Mouse (Mus musculus): ENCODE measurements around the gene Slc4a3.

The Slc4a3 gene

GRCm38 (mm10) chr1:75594836-75595235, 48.8 kb downstream of the Slc4a3 start:
- intact Hi-C loops (cut with DNase I) = loop anchor here (10.0 kb wide), 1 partner anchor 250 kb away; no protein-coding TSS in a partner anchor

DNA sequence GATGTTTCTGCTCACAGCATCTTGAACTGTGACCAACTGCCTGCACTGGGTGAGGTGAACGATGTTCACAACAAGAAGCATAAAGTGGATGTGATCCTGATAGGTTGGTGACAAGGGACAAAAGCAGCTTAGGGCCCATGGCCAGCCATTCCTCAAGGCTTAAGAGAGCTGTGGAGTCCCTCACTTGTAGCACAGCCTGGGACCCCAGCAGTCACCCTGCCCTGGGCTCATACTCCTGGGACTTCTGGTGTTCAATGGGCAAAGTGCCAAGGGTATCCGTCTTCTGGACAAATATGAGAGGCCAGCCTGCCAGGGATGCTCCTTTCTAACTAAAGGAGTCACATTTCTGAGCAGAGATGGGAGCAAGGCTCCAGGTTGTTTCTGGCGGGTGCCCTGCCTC, 49.9 kb downstream of the Slc4a3 start:
- intact Hi-C loops (cut with DNase I) = loop anchor here (10.0 kb wide), 1 partner anchor 251 kb away; no protein-coding TSS in a partner anchor

GRCm38 (mm10) chr1:75596906-75597305, 50.8 kb downstream of the Slc4a3 start:
- intact Hi-C loops (cut with DNase I) = loop anchor here (1.0 to 10.0 kb wide), 2 partner anchors 120 to 252 kb away; no protein-coding TSS in a partner anchor

- intact Hi-C loops (cut with DNase I) = loop anchor here (1.0 to 10.0 kb wide), 2 partner anchors 120 to 253 kb away; no protein-coding TSS in a partner anchor
Measured at GRCm38 (mm10) chr1:75597622-75598021, 51.6 kb downstream of the Slc4a3 start.

DNA sequence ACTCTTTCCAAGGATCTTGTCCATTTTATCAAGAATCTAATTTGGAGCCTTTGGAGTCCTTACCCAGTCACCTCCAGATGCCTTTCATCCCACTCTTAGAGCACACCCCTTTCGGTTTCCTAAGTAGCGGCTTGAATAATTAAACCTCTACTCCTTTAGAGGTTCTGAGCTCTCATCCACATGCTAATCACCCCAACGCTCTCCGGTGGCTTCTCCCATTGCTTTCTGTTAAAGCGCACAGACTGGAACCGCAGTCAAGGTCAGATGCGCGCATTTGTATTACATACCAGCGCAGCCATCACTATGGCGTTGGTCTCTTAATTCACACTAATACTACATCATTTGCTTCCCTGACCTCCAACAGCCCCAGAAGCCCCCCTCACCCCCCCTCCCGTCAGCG, 55.7 kb downstream of the Slc4a3 start:
- intact Hi-C loops (cut with DNase I) = no loop called here

DNA sequence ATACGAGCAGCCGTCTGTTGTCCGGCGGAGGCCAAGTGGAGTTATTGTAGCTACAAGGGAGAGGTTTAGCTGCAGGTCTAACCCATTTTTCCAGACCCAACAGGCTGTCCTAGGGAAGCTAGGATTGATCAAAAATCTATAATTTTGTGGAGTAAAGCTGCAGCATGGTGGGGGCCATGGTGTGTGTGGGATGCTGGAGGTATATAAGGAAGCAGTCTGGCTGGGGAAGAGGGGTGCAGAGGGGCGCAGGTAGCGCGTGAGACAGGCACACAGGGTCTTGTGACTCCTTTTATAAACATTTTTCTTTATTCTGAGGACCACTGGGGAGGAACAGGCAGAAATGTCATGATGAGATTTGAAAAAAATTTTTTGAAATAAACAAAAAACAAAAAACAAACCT, 57.5 kb downstream of the Slc4a3 start:
- intact Hi-C loops (cut with DNase I) = no loop called here

GRCm38 (mm10) chr1:75608225-75608624, 62.2 kb downstream of the Slc4a3 start:
- intact Hi-C loops (cut with DNase I) = no loop called here

- intact Hi-C loops (cut with DNase I) = no loop called here
Measured at GRCm38 (mm10) chr1:75608625-75609263, 62.7 kb downstream of the Slc4a3 start.

DNA sequence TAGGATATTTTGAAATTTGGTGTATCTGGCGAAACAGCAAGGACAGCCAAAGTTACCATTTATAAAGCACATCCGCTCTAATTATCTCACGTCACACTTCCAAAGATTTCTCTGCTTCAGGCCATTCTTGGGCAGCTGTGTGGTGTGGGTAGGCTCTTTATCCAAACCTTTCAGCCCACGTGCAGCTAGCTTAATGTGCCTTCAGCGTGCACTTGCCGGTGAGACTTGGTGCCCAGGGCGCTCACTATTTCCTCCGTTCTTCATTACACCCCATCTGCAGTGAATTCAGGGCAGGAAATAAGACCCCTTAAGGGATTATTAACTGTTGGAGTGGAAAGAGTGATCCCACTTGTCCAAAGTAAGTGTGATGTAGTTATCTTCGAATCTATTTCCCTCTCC, 63.2 kb downstream of the Slc4a3 start:
- intact Hi-C loops (cut with DNase I) = no loop called here

DNA sequence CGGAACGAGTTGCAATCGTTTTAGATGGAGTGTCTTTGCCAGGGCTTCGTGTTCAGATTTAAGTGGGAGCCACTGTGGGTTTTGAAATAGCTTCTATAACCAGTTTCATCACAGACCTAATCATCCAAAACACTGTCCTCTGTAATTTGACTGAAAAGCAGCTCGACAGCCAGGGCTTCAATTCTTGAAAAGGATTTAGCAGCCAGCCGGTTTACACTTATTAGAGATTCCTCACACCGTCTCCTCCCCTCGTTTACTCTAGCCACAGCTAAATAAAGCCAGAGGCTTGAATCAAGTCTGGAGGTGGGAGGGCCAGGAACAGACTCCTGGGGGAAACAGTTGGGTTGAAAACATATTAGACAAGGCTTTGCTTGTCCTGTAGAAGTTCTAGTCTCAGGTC, 64.5 kb downstream of the Slc4a3 start:
- intact Hi-C loops (cut with DNase I) = no loop called here
